Mouse (Mus musculus): Measurements from ENCODE around the gene Stx11. TPM values are rescaled to one million over a fixed set of nuclear protein-coding genes. Genes with fewer than 3 reads are reported as not detected.

The Stx11 gene
- polyA plus RNA-seq, 1 experiment from 2014 or later: 5.5 TPM

GRCm38 (mm10) chr10:12893339-12893738 is 70.8 kb downstream of the Stx11 start:
- Histone ChIP-seq H3K36me3 (ENCODE audit: control insufficient read depth, insufficient read depth, low read length) (no peaks in the 10 kb centered on the region), H3K27ac (ENCODE audit: low read depth, low read length) (no peak overlapping the region), H3K9me3 (replicated peaks; ENCODE audit: control insufficient read depth, low read length) (no peaks in the 10 kb centered on the region), H3K4me3 (ENCODE audit: low read depth, low read length) (no peak overlapping the region), H3K9ac (ENCODE audit: low read depth, low read length) (no peak overlapping the region), H3K4me1 (ENCODE audit: control insufficient read depth, insufficient read depth, low read length) (no peaks in the 10 kb centered on the region), H3K27me3 (ENCODE audit: control insufficient read depth, insufficient read depth, low read length) (no peaks in the 10 kb centered on the region), H3K4me2 (no peak overlapping the region)
- no peak for ATAC-seq (replicated peaks; ENCODE audit: insufficient number of reproducible peaks, low FRiP score, low TSS enrichment)
- 86% methylated on average over 3 of the region's 3 CpGs for WGBS (ENCODE audit: insufficient replicate concordance)

GRCm38 (mm10) chr10:12888373-12888772 is 75.7 kb downstream of the Stx11 start:
- no peak overlapping the region for H3K4me3 ChIP-seq (ENCODE audit: low read depth, low read length)
- no peak overlapping the region for H3K4me2 ChIP-seq
- WGBS (ENCODE audit: insufficient replicate concordance): 62% methylated on average over 13 of the region's 13 CpGs
- H3K27me3 ChIP-seq (ENCODE audit: control insufficient read depth, insufficient read depth, low read length): no peaks in the 10 kb centered on the region
- H3K36me3 ChIP-seq (ENCODE audit: control insufficient read depth, insufficient read depth, low read length): no peaks in the 10 kb centered on the region
- no peaks in the 10 kb centered on the region for H3K4me1 ChIP-seq (ENCODE audit: control insufficient read depth, insufficient read depth, low read length)
- no peak overlapping the region for H3K27ac ChIP-seq (ENCODE audit: low read depth, low read length)
- no peaks in the 10 kb centered on the region for H3K9me3 ChIP-seq (replicated peaks; ENCODE audit: control insufficient read depth, low read length)
- no peak for ATAC-seq (replicated peaks; ENCODE audit: insufficient number of reproducible peaks, low FRiP score, low TSS enrichment)
- no peak overlapping the region for H3K9ac ChIP-seq (ENCODE audit: low read depth, low read length)

Other genes with a start within 250 kb of the Stx11 start
- gene Utrn, start 94.9 kb downstream of the Stx11 start, polyA plus RNA-seq (2014; fragmentation: Nextera tagmentation; extraction: Ambion mirVana): 47.3 and 68.5 TPM in 2 replicates
- gene Sf3b5, start 41.0 kb upstream of the Stx11 start, polyA plus RNA-seq (2014; fragmentation: Nextera tagmentation; extraction: Ambion mirVana): 37.6 and 37.9 TPM in 2 replicates
- 277 and 328 TPM in 2 replicates for gene Plagl1, start 96.2 kb upstream of the Stx11 start, polyA plus RNA-seq (2014; fragmentation: Nextera tagmentation; extraction: Ambion mirVana)
- not detected in 2 replicates for gene Zc2hc1b, start 213.7 kb upstream of the Stx11 start, polyA plus RNA-seq (2014; fragmentation: Nextera tagmentation; extraction: Ambion mirVana)
- gene Ltv1, start 228.9 kb upstream of the Stx11 start, polyA plus RNA-seq (2014; fragmentation: Nextera tagmentation; extraction: Ambion mirVana): 60.0 and 65.2 TPM in 2 replicates